Mouse (Mus musculus): ENCODE measurements around the gene 2510009E07Rik. TPM values are rescaled to one million over a fixed set of nuclear protein-coding genes. Genes with fewer than 3 reads are reported as not detected.
"Not testable (repeated sequence)": the region's sequence is repeated elsewhere in the genome, so short reads cannot be mapped to it uniquely, and the experiment has no call there.

The 2510009E07Rik gene
- polyA plus RNA-seq, 1 experiment = 22.5 TPM

GRCm38 (mm10) chr16:21690216-21690755 is 4.2 kb downstream of the 2510009E07Rik start:
- WGBS = 61% methylated on average over 5 of the region's 5 CpGs
- peaks cover 15% of the 10 kb centered on the region for H3K4me1 ChIP-seq (ENCODE audit: control insufficient read depth, insufficient read depth, low read length)

GRCm38 (mm10) chr16:21689141-21689540 is 5.3 kb downstream of the 2510009E07Rik start:
- WGBS = 69% methylated on average over 5 of the region's 5 CpGs
- H3K4me3 ChIP-seq (replicated peaks; ENCODE audit: extremely low read depth, low read depth, low read length) = no peak overlapping the region
- no peak for DNase-seq
- peaks cover 15% of the 10 kb centered on the region for H3K4me1 ChIP-seq (ENCODE audit: control insufficient read depth, insufficient read depth, low read length)
- TF ChIP-seq CTCF (IDR thresholded peaks at IDR 0.05; ENCODE audit: insufficient read depth, low read length) (no peak), POLR2A (IDR thresholded peaks at IDR 0.05; ENCODE audit: borderline replicate concordance, extremely low read depth, low read depth, low read length) (no peak)

More at GRCm38 (mm10) chr16:21690216-21690755, 4.2 kb downstream of the 2510009E07Rik start:
- TF ChIP-seq POLR2A (IDR thresholded peaks at IDR 0.05; ENCODE audit: borderline replicate concordance, extremely low read depth, low read depth, low read length) (no peak), CTCF (IDR thresholded peaks at IDR 0.05; ENCODE audit: insufficient read depth, low read length) (no peak)
- H3K4me3 ChIP-seq (replicated peaks; ENCODE audit: extremely low read depth, low read depth, low read length) = no peak overlapping the region
- no peak for DNase-seq

GRCm38 (mm10) chr16:21687406-21687805 is 7.1 kb downstream of the 2510009E07Rik start:
- Histone ChIP-seq H3K4me1 (ENCODE audit: control insufficient read depth, insufficient read depth, low read length) (peaks cover 9% of the 10 kb centered on the region; the same call in 1 of the 2 replicates), H3K4me3 (replicated peaks; ENCODE audit: extremely low read depth, low read depth, low read length) (no peak overlapping the region)
- DNase-seq = no peak
- WGBS = 79% methylated on average over 5 of the region's 5 CpGs
- TF ChIP-seq POLR2A (IDR thresholded peaks at IDR 0.05; ENCODE audit: borderline replicate concordance, extremely low read depth, low read depth, low read length) (no peak), CTCF (IDR thresholded peaks at IDR 0.05; ENCODE audit: insufficient read depth, low read length) (no peak)

- H3K4me3 ChIP-seq (replicated peaks; ENCODE audit: extremely low read depth, low read depth, low read length) = no peak overlapping the region
- 84% methylated on average over 7 of the region's 7 CpGs for WGBS
- no peaks in the 10 kb centered on the region for H3K4me1 ChIP-seq (ENCODE audit: control insufficient read depth, insufficient read depth, low read length)
- TF ChIP-seq CTCF (IDR thresholded peaks at IDR 0.05; ENCODE audit: insufficient read depth, low read length) = no peak
- no peak for TF ChIP-seq POLR2A (IDR thresholded peaks at IDR 0.05; ENCODE audit: borderline replicate concordance, extremely low read depth, low read depth, low read length)
- no peak for DNase-seq
These were observed 17.7 kb downstream of the 2510009E07Rik start for GRCm38 (mm10) chr16:21676791-21677190.

GRCm38 (mm10) chr16:21673651-21674050 is 20.8 kb downstream of the 2510009E07Rik start:
- DNase-seq; H3K4me1 ChIP-seq (ENCODE audit: control insufficient read depth, insufficient read depth, low read length); H3K4me3 ChIP-seq (replicated peaks; ENCODE audit: extremely low read depth, low read depth, low read length): not testable (repeated sequence)
- WGBS = 86% methylated on average over 1 of the region's 1 CpGs

- H3K4me1 ChIP-seq (ENCODE audit: control insufficient read depth, insufficient read depth, low read length); H3K4me3 ChIP-seq (replicated peaks; ENCODE audit: extremely low read depth, low read depth, low read length); DNase-seq: not testable (repeated sequence)
These were observed 21.4 kb downstream of the 2510009E07Rik start for GRCm38 (mm10) chr16:21673046-21673445.

GRCm38 (mm10) chr16:21671878-21672277 is 22.6 kb downstream of the 2510009E07Rik start:
- Histone ChIP-seq H3K4me1 (ENCODE audit: control insufficient read depth, insufficient read depth, low read length) (no peaks in the 10 kb centered on the region), H3K4me3 (replicated peaks; ENCODE audit: extremely low read depth, low read depth, low read length) (no peak overlapping the region)
- WGBS = 70% methylated on average over 4 of the region's 4 CpGs
- DNase-seq = no peak
- TF ChIP-seq POLR2A (IDR thresholded peaks at IDR 0.05; ENCODE audit: borderline replicate concordance, extremely low read depth, low read depth, low read length) = no peak

GRCm38 (mm10) chr16:21665423-21665986 is 29.0 kb downstream of the 2510009E07Rik start:
- no peak for DNase-seq
- WGBS = 53% methylated on average over 4 of the region's 4 CpGs
- no peak overlapping the region for H3K4me3 ChIP-seq (replicated peaks; ENCODE audit: extremely low read depth, low read depth, low read length)
- no peaks in the 10 kb centered on the region for H3K4me1 ChIP-seq (ENCODE audit: control insufficient read depth, insufficient read depth, low read length)
- TF ChIP-seq CTCF (IDR thresholded peaks at IDR 0.05; ENCODE audit: insufficient read depth, low read length) = no peak
- TF ChIP-seq POLR2A (IDR thresholded peaks at IDR 0.05; ENCODE audit: borderline replicate concordance, extremely low read depth, low read depth, low read length) = no peak

GRCm38 (mm10) chr16:21664633-21665363 is 29.7 kb downstream of the 2510009E07Rik start:
- 73% methylated on average over 18 of the region's 18 CpGs for WGBS
- no peak for TF ChIP-seq POLR2A (IDR thresholded peaks at IDR 0.05; ENCODE audit: borderline replicate concordance, extremely low read depth, low read depth, low read length)
- no peak for TF ChIP-seq CTCF (IDR thresholded peaks at IDR 0.05; ENCODE audit: insufficient read depth, low read length)
- Histone ChIP-seq H3K4me3 (replicated peaks; ENCODE audit: extremely low read depth, low read depth, low read length) (no peak overlapping the region), H3K4me1 (ENCODE audit: control insufficient read depth, insufficient read depth, low read length) (no peaks in the 10 kb centered on the region)
- DNase-seq = no peak

GRCm38 (mm10) chr16:21655961-21656360 is 38.5 kb downstream of the 2510009E07Rik start:
- no peak for TF ChIP-seq POLR2A (IDR thresholded peaks at IDR 0.05; ENCODE audit: borderline replicate concordance, extremely low read depth, low read depth, low read length)
- TF ChIP-seq CTCF (IDR thresholded peaks at IDR 0.05; ENCODE audit: insufficient read depth, low read length) = no peak
- Histone ChIP-seq H3K4me3 (replicated peaks; ENCODE audit: extremely low read depth, low read depth, low read length) (no peak overlapping the region), H3K4me1 (ENCODE audit: control insufficient read depth, insufficient read depth, low read length) (peaks cover 4% of the 10 kb centered on the region)
- WGBS = 55% methylated on average over 9 of the region's 9 CpGs
- DNase-seq = no peak
